Mouse (Mus musculus) common myeloid progenitor, adult 5-6 weeks (primary cell): ENCODE data around the gene Prss12. TPM values are rescaled to one million over a fixed set of nuclear protein-coding genes. Genes with fewer than 3 reads are reported as not detected.
A peak's percentile ranks its signal among the peaks of the same experiment; 100 is the strongest.

Experiments
- ATAC-seq: replicated peaks from 2 replicates; pipeline ENCODE4 v1.8.0; 2016; ENCODE audit warnings: low read depth, mild to moderate bottlenecking, moderate TSS enrichment, inconsistent platforms; ENCODE audit not compliant: poor library complexity, severe bottlenecking
- total RNA-seq: library from RNA; stranded (forward); fragments of 200-1000, 187-1606 nt; gene quantifications from 2 replicates; pipeline ENCODE4 v1.2.3, GENCODE M21; 2017

Prss12 gene
- total RNA-seq = not detected in 2 replicates

DNA sequence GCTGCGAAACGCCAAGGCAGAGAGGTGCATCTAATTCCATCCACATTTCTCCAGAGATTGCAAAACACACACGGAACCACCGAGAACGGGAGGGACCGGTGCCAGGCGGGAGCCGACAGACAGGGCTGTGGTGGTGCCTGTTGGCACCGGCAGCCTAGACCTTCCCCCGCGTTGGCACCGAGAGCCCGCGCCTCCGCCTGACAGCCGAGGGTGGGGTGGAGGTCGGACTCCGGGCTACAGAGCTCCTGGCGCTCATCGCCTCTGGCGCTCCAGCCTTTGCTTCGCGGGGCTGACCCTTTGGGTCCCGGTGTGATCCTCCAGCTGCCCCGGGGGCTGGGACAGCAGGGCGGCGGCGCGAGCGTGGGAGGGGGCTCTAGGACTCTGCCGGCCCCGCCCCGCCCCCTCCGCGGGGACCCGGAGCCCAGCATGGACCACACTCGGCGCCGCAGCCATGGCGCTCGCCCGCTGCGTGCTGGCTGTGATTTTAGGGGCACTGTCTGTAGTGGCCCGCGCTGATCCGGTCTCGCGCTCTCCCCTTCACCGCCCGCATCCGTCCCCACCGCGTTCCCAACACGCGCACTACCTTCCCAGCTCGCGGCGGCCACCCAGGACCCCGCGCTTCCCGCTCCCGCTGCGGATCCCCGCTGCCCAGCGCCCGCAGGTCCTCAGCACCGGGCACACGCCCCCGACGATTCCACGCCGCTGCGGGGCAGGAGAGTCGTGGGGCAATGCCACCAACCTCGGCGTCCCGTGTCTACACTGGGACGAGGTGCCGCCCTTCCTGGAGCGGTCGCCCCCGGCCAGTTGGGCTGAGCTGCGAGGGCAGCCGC is at the start of gene Prss12:
Prss12 (plus strand) TSS at position 206 of the 830 bp plus-strand sequence.
- peak; percentile 43 for ATAC-seq

GRCm38 (mm10) chr3:123397562-123398481 is 48.9 kb upstream of the Prss12 start:
- no peak for ATAC-seq

DNA sequence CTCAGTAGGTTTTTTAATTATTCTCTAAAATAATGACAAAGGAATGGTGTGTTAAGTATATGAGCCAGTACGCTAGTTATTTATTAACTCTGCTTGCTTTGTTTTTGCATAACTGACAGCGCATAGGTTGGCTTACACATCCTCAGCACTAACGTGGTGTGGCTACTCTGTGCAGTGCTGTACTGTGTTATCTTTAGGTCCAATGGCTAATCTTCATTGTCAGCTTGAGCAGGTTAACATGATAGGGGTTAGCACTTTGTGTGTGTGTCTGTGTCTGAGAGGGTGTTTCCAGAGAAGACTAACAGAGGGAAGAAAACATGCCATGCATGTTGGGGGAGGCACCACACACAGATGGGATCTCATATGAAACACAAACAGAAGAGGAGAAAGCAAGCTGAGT is 41.8 kb upstream of the Prss12 start:
- ATAC-seq = 0 out of 2 replicates have a peak, but pooled peaks have one; percentile 42

DNA sequence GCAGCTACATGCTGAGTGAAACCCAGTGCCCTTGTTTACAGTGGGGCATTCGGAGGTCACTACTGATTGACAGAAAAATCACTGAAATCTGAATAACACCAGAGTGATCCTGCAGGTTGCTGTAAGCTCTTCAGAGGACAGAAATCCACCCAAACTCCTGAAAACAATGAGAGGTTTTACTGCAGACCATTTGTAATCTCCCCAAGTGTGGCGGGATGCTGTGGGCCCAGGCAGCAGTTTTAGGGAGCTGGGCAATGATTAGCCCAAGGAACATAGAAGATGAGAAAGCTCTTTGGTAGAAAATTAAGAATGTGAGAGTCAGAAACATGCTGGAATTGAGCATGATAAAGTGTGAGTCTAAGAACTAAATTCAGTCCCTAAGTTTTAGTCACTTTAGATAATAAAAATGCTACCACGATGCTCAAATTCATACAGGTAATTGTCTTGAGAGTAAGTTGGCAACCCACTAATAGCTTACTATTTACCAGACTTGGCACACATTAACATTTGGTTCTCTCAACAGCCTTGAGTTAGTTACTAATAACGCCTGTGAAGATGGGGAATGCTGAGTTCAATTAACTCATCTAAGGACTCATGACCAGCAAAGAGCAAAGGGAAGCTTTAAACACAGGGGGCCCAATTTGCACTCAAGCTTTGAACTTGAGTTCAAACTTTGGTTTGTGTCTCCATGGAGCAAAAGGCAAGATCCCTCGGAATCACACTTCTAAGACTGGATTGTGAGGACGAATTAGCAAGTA is 34.7 kb upstream of the Prss12 start:
- ATAC-seq = no peak

DNA sequence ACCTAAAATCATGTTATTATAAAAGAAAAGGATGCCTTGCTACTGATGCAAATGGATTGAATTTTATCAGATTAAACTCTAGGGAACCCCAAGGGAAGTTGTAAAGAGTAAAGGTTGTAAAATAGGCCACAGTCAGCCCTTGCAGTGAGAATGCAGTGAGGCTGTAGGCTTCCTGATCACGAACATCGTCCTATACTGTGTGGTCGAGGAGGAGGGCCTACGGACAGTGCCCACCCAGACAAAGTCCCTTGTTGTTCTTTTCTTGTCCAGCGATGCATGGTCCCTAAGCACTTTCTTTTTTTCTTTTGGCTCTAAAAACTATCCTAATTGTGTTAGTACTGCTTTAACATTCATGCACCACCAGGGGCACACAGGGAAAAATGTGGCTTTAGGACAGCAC is 33.5 kb upstream of the Prss12 start:
- ATAC-seq = no peak

DNA sequence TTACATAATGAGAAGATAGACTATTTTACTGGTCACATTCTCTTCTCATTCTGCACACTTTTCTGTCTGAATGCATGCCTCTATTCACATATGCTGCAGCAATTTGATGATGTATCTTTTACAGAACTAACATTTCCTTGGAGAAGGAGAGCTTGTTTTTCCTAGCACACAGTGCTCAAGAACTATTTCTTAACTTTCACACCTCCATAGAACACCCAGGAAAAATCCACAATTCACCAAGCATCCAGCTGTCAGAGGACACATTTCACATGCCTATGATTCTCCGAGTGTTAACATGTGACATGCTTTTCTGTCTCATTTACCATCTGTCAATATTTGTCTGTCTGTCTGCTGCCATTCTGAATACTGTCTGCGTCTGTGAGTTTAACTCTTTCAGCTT is 21.1 kb upstream of the Prss12 start:
- no peak for ATAC-seq

DNA sequence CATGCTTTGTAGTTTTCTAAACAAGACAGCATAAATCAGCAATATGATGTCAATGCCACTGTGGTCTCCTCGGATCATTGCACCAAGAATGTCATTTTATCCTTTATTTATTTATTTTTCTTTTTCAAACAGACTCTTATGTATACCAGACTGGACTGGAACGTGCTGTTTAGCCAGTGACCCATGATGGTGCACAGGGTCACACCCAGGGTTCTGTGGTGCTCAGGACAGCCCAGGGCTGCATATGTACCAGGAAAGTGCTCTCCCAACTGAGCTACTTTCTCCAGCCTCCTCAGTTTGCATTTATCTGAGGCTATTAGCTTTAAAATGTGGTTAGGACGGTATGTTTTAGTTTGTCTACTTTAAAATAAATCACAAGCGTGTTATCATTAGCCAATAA is 18.7 kb upstream of the Prss12 start:
- ATAC-seq = no peak

GRCm38 (mm10) chr3:123429597-123430458 is 16.9 kb upstream of the Prss12 start:
- no peak for ATAC-seq

DNA sequence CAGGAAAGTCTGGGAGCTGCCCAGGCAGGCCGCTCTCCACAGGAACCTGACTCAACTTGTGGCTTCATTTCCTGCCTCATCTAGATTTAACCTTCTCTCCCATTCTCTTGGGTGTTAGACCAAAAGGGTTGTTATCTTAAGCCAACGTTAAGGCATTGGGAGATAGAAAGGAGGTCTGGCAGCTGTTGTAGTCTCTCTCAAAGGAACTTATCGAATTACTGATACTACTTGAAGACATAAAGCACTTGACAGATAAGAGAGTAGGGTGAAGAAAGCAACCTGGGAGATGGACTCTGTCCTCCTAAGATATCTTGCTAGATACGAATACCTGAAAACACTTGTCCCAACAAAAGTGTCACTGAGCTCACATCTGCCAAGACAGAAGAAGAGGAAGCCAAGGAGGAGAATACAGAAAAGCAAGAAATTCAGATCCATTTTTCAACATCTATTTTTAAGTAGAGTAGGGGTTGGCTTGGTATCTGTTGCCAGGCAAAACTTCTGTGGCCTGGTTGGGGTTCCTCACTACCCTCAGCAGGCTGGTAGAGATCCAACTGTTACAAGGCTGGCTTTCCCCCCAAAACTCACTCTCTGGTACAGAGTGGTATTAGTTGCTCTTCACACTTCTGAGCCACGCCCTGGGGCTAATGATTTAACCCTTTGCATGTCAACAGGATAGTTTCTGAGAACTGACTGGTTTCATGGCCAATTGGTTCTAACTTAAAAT is 14.6 kb upstream of the Prss12 start:
- peak; percentile 55 for ATAC-seq

- no peak for ATAC-seq
Observed at GRCm38 (mm10) chr3:123433362-123433761, 13.4 kb upstream of the Prss12 start.

DNA sequence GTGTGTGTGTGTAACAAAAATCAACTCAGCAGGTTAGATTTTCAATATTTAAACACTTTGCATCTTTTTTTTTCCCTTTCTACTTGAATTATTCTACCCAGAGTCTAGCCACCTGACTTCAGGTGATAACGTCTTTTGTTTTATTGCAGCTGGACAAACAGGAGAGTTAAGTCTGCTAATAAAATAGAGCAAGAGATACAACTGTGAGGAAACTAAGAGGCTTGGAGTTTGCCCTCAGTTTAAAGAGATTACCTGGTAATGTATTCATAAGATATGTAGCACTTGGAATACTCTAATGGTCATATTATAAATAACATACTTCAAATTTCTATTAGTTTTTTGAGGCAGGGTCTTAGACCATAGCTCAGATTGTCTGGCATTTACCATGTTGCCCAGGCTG is 9.1 kb upstream of the Prss12 start:
- ATAC-seq = no peak

DNA sequence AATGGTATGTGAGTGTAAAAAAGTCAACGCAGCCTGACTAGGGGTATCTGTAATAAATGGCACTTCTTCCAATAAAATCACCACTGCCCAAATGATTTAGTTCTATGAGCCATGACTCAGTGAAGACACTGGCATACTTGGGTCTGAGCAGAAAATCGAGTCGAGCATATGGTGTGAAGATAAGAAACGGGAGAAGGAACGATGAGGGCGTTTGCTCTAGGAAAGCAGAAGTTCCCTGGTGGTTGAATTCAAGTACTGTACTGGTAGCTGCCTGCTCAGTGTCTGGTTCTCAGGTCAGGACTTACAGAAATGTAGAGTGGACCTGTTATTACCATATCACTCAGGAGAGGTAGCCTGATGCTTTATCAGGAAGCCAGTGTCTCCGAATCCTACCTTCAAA is 6.2 kb upstream of the Prss12 start:
- peak; percentile 96 for ATAC-seq

GRCm38 (mm10) chr3:123444466-123444865 is 2.2 kb upstream of the Prss12 start:
- ATAC-seq = no peak

- ATAC-seq = 0 out of 2 replicates have a peak, but pooled peaks have one; percentile 10
Observed at GRCm38 (mm10) chr3:123447538-123448059, 886 bp downstream of the Prss12 start.

- no peak for ATAC-seq
Observed at GRCm38 (mm10) chr3:123448096-123448495, 1.4 kb downstream of the Prss12 start.

GRCm38 (mm10) chr3:123450107-123450506 is 3.4 kb downstream of the Prss12 start:
- no peak for ATAC-seq

GRCm38 (mm10) chr3:123452904-123453303 is 6.2 kb downstream of the Prss12 start:
- no peak for ATAC-seq

DNA sequence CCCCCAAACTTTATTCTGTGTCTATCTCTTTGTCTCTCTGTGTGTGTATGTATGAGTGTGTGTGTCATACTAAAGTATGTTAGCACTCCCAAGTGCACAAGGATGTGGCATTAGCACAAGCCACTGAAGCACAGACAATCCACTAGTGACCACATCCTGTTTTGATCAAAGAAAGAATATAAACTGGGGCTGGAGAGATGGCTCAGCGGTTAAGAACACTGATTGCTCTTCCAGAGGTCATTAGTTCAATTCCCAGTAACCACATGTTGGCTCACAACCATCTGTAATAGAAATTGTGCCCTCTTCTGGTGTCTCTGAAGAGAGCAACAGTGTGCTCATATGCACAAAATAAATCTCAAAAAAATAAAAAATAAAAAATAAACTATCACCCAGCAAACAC is 12.8 kb downstream of the Prss12 start:
- ATAC-seq = no peak
